Mouse (Mus musculus) heart, embryonic 11.5 days (tissue): ENCODE measurements at regions not wholly inside any gene's neighbourhood (a gene's known extent, or its start where the extent isn't known, plus 50 kb on each side); places are given as distances from the start of the nearest gene placed in this dataset.

Source experiments
- ATAC-seq: fragments of 200-750 bp; cut with Nextera tagmentation; replicated peaks from 2 replicates; pipeline ENCODE4 v1.8.0; 2017; ENCODE audit warnings: moderate library complexity; ENCODE audit not compliant: insufficient number of reproducible peaks, low FRiP score, low TSS enrichment
- H3K27ac ChIP-seq: fragments of 300-500 bp; sonication (generic); 2 replicates; pipeline ENCODE4 v1.5.1; 2014; ENCODE audit warnings: mild to moderate bottlenecking, low read depth, low read length
- H3K27me3 ChIP-seq: fragments of 300-500 bp; sonication (generic); 2 replicates; pipeline ENCODE4 v1.6.1; 2014; ENCODE audit warnings: mild to moderate bottlenecking, low read length, mixed read lengths; ENCODE audit not compliant: control insufficient read depth, insufficient read depth
- H3K36me3 ChIP-seq: fragments of 300-500 bp; sonication (generic); 2 replicates; pipeline ENCODE4 v1.6.1; 2014; ENCODE audit warnings: mild to moderate bottlenecking, low read length, moderate library complexity, mixed read lengths; ENCODE audit not compliant: control insufficient read depth, insufficient read depth
- H3K4me1 ChIP-seq: fragments of 300-500 bp; sonication (generic); 2 replicates; pipeline ENCODE4 v1.6.1; 2014; ENCODE audit warnings: low read length; ENCODE audit not compliant: control insufficient read depth, insufficient read depth
- H3K4me2 ChIP-seq: fragments of 300-500 bp; sonication (generic); 2 replicates; pipeline ENCODE4 v1.6.1; 2014; ENCODE audit warnings: mild to moderate bottlenecking, moderate library complexity
- H3K4me3 ChIP-seq: fragments of 300-500 bp; sonication (generic); 2 replicates; pipeline ENCODE4 v1.5.1; 2014; ENCODE audit warnings: low read depth, low read length
- H3K9ac ChIP-seq: fragments of 300-500 bp; sonication (generic); 2 replicates; pipeline ENCODE4 v1.6.1; 2014; ENCODE audit warnings: mild to moderate bottlenecking, low read depth, low read length, moderate library complexity
- H3K9me3 ChIP-seq: fragments of 300-500 bp; sonication (generic); replicated peaks from 2 replicates; pipeline ENCODE4 v1.6.1; 2016; ENCODE audit warnings: low read length; ENCODE audit not compliant: control insufficient read depth
- WGBS: fragments of 180-500 bp; shearing (Covaris S2); extraction: QIAGEN DNeasy Blood & Tissue Kit; methylation state at CpG from one replicate; pipeline ENCODE4 v1.1.7; 2014; ENCODE audit not compliant: insufficient replicate concordance; 5-methylcytosine and 5-hydroxymethylcytosine counted together

GRCm38 (mm10) chr7:64079301-64079700, 74.3 kb upstream of the Trpm1 start:
- no peaks in the 10 kb centered on the region for H3K36me3 ChIP-seq
- no peaks in the 10 kb centered on the region for H3K27me3 ChIP-seq
- H3K4me3 ChIP-seq: no peak overlapping the region
- H3K9ac ChIP-seq: no peak overlapping the region
- no peak overlapping the region for H3K27ac ChIP-seq
- WGBS: 81% methylated on average over 3 of the region's 3 CpGs
- ATAC-seq: no peak
- no peak overlapping the region for H3K4me2 ChIP-seq
- H3K4me1 ChIP-seq: no peaks in the 10 kb centered on the region
- 0 out of 2 replicates have a peak, but pooled peaks cover 5% of the 10 kb centered on the region for H3K9me3 ChIP-seq

DNA sequence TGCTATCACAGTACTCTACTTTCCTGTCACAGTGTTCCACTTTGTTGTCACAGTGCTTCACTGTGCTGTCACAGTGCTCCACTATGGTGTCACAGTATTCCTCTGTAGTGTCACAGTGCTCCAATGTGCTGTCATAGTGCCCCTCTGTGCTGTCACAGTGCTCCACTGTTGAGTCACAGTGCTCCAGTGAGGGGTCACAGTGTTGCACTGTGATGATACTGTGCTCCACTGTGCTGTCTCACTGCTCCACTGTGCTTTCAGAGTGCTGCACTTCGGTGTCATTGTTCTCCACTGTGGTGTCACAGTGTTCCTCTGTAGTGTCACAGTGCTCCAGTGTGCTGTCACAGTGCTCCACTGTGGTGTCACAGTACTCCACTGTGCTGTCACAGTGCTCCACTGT, 75.0 kb upstream of the Trpm1 start:
- Histone ChIP-seq H3K4me1 (no peaks in the 10 kb centered on the region), H3K4me2 (no peak overlapping the region), H3K27me3 (no peaks in the 10 kb centered on the region), H3K9ac (no peak overlapping the region), H3K36me3 (no peaks in the 10 kb centered on the region), H3K27ac (no peak overlapping the region), H3K9me3 (0 out of 2 replicates have a peak, but pooled peaks cover 5% of the 10 kb centered on the region), H3K4me3 (no peak overlapping the region)
- no peak for ATAC-seq
- 84% methylated on average over 1 of the region's 1 CpGs for WGBS

GRCm38 (mm10) chr7:64077526-64077925, 76.1 kb upstream of the Trpm1 start:
- Histone ChIP-seq H3K27ac (no peak overlapping the region), H3K27me3 (no peaks in the 10 kb centered on the region), H3K4me3 (no peak overlapping the region), H3K4me2 (no peak overlapping the region), H3K36me3 (no peaks in the 10 kb centered on the region), H3K9me3 (0 out of 2 replicates have a peak, but pooled peaks cover 2% of the 10 kb centered on the region), H3K9ac (no peak overlapping the region), H3K4me1 (no peaks in the 10 kb centered on the region)
- no peak for ATAC-seq
- WGBS: 59% methylated on average over 4 of the region's 4 CpGs

DNA sequence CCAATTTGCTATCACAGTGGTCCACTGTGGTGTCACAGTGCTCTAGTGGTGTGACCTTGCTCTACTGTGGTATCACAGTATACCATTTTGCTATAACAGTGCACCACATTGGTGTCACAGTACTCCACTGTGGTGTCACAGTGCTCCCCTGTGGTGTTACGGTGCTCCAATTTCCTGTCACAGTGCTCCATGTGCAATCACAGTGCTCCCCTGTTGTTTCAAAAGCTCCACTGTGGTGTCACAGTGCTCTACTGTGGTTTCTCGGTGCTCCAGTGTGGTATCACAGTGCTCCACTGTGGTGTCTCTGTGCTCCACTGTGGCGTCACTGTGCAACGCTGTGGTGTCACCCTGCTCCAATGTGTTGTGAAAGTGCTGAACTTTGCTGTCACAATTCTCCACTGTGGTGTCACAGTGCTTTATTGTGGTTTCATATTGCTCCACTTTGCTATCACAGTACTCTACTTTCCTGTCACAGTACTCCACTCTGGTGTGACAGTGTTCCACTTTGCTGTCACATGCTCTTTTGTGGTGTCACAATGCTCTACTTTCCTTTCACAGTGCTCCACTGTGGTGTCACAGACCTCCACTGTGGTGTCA, 76.8 kb upstream of the Trpm1 start:
- H3K36me3 ChIP-seq: no peaks in the 10 kb centered on the region
- H3K9me3 ChIP-seq: 0 out of 2 replicates have a peak, but pooled peaks cover 2% of the 10 kb centered on the region
- 81% methylated on average over 4 of the region's 4 CpGs for WGBS
- no peak overlapping the region for H3K4me3 ChIP-seq
- H3K27me3 ChIP-seq: no peaks in the 10 kb centered on the region
- no peak overlapping the region for H3K4me2 ChIP-seq
- H3K9ac ChIP-seq: no peak overlapping the region
- no peak overlapping the region for H3K27ac ChIP-seq
- no peak for ATAC-seq
- no peaks in the 10 kb centered on the region for H3K4me1 ChIP-seq

GRCm38 (mm10) chr7:64075696-64076313, 77.8 kb upstream of the Trpm1 start:
- H3K27ac ChIP-seq: no peak overlapping the region
- H3K27me3 ChIP-seq: no peaks in the 10 kb centered on the region
- no peaks in the 10 kb centered on the region for H3K4me1 ChIP-seq
- ATAC-seq: no peak
- no peak overlapping the region for H3K9ac ChIP-seq
- H3K9me3 ChIP-seq: 0 out of 2 replicates have a peak, but pooled peaks cover 2% of the 10 kb centered on the region
- H3K36me3 ChIP-seq: no peaks in the 10 kb centered on the region
- H3K4me3 ChIP-seq: no peak overlapping the region
- H3K4me2 ChIP-seq: no peak overlapping the region
- WGBS: 78% methylated on average over 1 of the region's 1 CpGs

GRCm38 (mm10) chr7:64074661-64075234, 78.9 kb upstream of the Trpm1 start:
- no peak overlapping the region for H3K4me3 ChIP-seq
- no peaks in the 10 kb centered on the region for H3K27me3 ChIP-seq
- H3K9me3 ChIP-seq: 0 out of 2 replicates have a peak, but pooled peaks cover 2% of the 10 kb centered on the region
- H3K4me2 ChIP-seq: no peak overlapping the region
- ATAC-seq: no peak
- H3K36me3 ChIP-seq: no peaks in the 10 kb centered on the region
- 89% methylated on average over 4 of the region's 4 CpGs for WGBS
- H3K27ac ChIP-seq: no peak overlapping the region
- no peak overlapping the region for H3K9ac ChIP-seq
- no peaks in the 10 kb centered on the region for H3K4me1 ChIP-seq

GRCm38 (mm10) chr7:64074186-64074585, 79.4 kb upstream of the Trpm1 start:
- H3K27me3 ChIP-seq: no peaks in the 10 kb centered on the region
- H3K4me3 ChIP-seq: no peak overlapping the region
- 0 out of 2 replicates have a peak, but pooled peaks cover 2% of the 10 kb centered on the region for H3K9me3 ChIP-seq
- no peaks in the 10 kb centered on the region for H3K4me1 ChIP-seq
- H3K36me3 ChIP-seq: no peaks in the 10 kb centered on the region
- no peak overlapping the region for H3K9ac ChIP-seq
- H3K27ac ChIP-seq: no peak overlapping the region
- no peak for ATAC-seq
- WGBS: 86% methylated on average over 4 of the region's 4 CpGs
- H3K4me2 ChIP-seq: no peak overlapping the region

GRCm38 (mm10) chr7:64073781-64074180, 79.9 kb upstream of the Trpm1 start:
- no peak overlapping the region for H3K9ac ChIP-seq
- H3K4me1 ChIP-seq: no peaks in the 10 kb centered on the region
- no peak; the same call in 1 of the 2 replicates for ATAC-seq
- WGBS: 79% methylated on average over 3 of the region's 3 CpGs
- H3K4me2 ChIP-seq: no peak overlapping the region
- H3K36me3 ChIP-seq: no peaks in the 10 kb centered on the region
- H3K27ac ChIP-seq: no peak overlapping the region
- no peaks in the 10 kb centered on the region for H3K27me3 ChIP-seq
- 0 out of 2 replicates have a peak, but pooled peaks cover 2% of the 10 kb centered on the region for H3K9me3 ChIP-seq
- H3K4me3 ChIP-seq: no peak overlapping the region
